Mouse (Mus musculus): ENCODE results near the gene Gja4.

Gene Gja4

DNA sequence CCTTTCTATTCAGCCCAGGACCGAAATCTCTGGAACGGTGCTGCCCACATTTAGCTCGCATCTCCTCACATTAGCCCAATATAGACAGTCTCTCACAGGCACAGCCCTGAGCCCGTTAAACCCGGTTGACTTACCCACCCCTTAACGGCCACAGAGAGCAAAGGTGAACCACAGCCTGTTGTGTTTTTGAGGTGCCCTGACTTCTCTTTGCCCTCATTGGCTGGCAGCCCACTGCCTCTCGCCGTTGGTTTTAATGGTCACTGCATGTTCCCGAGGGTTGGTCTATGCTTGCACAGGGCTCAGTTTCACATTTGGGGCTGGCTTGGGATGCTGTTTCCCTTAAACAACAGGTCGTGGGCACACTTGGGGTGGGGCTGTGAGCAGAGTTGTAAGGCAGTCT is 10.5 kb upstream of the Gja4 start:
- no peak for DNase-seq (ENCODE audit: low spot score in 2 of 2)

DNA sequence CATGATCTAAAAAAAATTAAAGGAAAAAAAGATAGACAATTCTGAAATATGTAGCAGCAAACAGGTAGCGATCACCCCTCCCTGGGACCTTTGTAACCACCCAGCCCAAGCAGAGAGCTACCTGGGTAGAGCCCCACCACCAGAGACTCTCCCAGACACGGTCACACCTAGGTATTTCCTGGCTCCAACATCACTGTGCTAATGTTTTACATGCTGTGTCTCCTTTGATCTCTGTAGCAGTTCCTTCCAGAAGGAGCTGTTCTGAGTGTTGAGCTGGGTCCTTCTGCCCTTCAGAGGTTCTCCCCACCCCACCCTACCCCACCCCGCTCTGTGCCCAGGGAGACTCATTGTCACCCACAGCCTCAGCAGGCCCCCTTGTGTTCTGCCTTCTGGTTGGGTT is 9.8 kb upstream of the Gja4 start:
- DNase-seq (ENCODE audit: low spot score in 2 of 2) = no peak

DNA sequence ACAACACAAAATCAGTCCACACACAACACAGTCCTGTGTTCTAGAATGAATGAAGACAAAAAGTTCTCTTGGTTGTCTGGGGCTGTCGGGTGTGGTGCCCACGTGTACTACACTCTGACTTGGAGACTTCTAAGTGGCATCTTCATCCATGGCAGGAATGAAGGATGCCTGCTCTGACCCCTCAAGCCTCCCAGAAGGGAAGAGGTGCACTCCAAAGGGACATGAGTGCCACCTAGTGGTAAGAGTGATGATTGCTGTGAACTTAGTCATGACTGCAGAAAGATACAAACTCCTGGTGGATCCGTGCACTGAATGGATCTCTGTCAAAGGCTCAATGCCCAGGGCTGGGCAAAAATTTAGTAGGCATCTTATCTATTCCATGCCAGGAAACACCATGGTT is 5.8 kb upstream of the Gja4 start:
- peak in 1 of 2 experiments; percentile 73 for DNase-seq (ENCODE audit: low spot score in 2 of 2)

DNA sequence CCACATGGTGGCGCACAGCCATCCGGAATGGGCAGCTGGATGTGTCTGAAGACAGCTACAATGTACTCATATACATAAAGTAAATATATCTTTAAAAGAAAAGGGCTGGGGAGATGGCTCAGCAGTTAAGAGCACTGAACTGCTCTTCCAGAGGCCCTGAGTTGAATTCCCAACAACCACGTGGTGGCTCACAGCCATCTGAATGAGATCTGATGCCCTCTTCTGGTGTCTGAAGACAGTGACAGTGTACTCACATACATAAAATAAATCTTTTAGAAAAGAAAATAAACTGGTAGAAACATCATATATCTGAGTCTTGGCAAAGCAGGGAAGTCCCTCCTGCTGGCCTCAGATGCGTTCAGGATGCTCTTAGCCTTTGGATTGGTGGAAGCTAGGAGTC is 3.3 kb upstream of the Gja4 start:
- DNase-seq (ENCODE audit: low spot score in 2 of 2) = no peak

DNA sequence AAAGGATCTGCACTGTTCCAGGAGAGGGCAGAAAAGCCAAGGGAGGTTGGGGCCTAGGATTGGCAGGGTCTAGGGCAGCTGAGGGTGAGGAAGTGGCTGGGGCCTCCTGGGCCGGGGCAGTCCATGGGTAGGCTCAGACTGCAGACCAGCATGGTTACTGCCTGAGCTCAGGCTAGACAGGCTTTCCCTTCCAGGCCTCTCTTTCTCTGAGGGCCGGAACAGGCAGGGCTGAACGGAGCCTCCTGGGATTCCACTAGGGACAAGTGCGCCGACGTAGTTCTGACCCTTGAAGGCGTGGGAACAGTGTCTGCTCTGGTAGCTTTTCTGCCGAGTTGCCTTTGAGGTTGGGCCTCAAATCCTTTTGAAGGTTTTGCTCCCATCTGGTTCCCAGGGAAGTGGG is 1.9 kb upstream of the Gja4 start:
- DNase-seq (ENCODE audit: low spot score in 2 of 2) = no peak

DNA sequence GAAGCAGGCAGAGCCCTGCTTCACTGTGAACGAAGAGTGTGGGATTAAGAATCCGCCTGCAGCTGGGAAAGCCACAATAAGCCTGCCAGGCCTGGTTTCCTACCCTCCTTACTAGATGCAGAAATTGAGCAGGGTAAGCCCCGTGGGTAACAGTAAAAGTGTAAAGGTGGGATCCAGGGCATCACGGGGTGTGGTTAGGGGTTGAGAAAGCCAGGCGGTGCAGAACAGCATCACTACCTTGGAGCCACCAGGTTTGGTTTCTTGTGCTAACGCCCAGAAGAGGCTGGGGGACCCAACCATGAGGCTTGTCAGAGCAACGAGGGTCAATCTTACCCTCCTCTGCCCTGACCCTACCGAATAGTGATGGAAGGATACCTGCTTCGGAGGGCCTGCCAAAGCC is 746 bp upstream of the Gja4 start:
- no peak for DNase-seq (ENCODE audit: low spot score in 2 of 2)

DNA sequence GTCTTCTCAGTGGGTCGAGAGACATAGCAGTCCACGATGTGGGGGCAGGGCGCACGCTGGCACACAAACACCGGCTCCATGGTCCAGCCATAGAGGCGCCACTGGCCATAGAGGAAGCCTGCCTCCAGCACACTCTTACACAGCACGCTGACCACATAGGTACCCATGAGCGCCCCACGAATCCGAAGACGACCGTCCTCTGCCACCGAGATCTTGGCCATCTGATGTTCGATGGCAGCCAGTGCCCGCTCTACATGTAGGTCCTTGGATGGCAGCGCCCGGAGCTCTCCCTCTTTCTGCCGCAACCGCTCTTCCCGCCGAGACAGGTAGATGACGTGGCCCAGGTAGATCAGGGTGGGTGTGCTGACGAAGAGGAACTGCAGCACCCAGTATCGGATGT is 1.5 kb downstream of the Gja4 start:
- DNase-seq (ENCODE audit: low spot score in 2 of 2) = no peak

DNA sequence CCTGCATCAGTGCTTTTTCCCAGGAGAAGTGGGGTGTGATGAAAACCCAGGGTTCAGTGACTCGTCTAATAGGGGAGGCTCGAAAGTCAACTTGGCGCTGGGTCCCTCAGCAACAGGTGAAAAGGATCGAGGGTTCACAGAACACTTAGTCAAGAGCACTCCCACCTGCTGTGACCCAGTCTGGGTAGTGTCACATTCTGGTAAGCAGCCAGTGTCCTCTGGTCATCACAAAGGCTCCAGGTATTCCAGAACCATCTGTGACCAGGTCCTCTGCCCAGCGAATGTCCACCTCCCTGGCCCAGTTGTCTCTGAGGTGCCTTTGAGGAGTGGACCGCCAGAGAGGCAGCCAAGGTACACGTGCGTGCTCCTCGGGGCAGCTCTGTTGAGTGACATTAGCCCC is 2.3 kb downstream of the Gja4 start:
- no peak for DNase-seq (ENCODE audit: low spot score in 2 of 2)

DNA sequence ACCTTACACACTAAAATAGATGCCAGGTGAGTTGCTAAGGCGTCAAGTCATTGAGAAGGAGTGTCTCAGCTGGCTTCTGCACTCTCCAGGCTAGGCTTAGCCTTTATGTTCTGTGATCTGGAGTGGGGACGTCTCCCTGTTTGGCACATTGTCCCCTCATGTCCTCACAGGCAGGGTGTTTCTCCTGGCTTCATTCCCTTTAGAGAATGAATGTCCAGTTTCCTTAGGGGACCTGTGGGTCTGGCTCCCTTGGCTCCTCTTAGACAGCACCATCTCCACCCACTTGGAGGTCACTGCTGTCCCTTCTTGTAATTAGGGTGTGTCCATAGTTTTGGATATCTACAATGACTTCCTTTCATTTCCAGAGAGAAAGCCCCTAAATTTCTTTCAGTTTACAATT is 6.9 kb downstream of the Gja4 start:
- DNase-seq (ENCODE audit: low spot score in 2 of 2) = no peak

DNA sequence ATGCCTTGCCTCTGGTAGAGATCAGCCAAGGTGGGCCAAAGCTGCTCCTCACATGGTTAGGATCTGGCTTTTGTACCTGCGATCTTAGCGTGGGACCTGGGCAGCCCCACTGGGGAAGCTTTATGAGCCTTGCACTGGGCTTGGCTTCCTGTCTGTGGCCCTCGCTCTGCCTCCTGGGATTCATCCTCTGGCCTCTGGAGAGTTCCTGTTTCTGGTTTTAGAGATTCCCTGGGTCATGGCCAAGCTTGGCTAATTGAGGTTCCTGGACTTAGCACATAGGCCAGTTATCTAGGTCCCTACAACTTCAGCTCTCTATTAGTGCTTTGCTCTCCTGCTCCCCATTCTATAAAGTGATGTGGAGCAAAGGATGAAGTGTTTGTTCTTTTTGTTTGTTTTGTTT is 10.0 kb downstream of the Gja4 start:
- DNase-seq (ENCODE audit: low spot score in 2 of 2) = no peak

DNA sequence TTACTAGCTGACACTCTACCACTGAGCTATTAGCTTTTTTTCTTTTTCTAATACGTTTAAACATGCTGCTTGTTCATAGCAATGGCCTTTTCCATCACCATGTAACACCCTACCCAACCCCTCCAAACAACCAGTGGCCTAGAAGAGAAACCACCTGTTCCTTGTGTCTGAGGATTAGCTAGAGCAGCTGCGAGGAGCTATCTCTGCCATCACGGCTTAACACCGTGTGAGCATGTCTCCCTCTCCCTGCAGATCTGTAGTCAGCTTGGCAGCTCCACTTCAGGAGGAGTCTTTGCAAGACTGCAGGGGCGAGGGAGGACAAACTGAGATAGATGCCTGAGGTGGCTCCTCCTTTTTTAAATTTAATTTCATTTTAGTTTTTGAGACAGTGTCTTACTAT is 13.3 kb downstream of the Gja4 start:
- DNase-seq (ENCODE audit: low spot score in 2 of 2) = no peak

DNA sequence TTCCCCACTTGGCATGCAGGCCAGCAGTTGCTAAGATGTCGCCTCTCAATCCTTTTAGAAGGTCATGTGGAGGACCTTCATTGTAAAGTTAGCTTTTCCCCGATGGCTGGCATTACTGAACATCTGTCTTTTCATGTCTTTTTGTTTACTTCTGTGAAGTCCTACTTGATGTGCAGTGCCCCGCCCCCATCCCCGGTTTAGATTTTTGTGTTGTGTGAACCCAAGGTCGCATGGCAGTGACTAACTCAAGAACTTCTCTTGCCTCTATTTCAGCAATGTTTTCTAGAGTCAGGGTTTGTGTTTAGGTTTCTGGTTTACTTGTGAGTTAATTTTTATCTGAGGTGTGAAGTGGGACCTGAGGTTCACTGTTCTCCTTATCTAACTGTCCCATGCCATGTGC is 21.2 kb downstream of the Gja4 start:
- no peak for DNase-seq (ENCODE audit: low spot score in 2 of 2)

DNA sequence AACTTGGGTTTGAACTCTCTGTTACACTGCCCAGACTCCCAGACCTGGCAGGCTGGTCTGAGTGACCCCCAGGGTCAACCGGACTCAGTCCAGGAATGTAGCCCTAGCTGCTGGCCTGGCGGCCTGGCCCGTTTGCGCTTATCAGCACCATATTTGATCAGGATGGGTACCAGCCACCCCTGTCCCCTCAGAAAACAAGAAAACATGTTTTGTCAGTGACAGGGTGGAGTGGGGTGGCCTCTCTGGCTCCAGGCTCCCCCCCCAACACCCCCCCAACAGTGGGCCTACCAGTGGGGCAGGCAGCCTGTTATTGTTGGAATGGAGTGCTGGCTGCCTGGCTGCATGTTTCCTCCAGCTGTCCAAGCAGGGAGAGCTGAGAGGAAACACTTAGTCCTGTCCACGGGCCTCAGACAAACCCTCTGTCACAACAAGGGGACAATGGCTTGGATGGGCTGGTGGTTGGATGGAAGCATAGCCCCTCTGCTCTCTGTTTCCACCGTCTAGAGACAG is 24.7 kb downstream of the Gja4 start:
- DNase-seq (ENCODE audit: low spot score in 2 of 2) = no peak

DNA sequence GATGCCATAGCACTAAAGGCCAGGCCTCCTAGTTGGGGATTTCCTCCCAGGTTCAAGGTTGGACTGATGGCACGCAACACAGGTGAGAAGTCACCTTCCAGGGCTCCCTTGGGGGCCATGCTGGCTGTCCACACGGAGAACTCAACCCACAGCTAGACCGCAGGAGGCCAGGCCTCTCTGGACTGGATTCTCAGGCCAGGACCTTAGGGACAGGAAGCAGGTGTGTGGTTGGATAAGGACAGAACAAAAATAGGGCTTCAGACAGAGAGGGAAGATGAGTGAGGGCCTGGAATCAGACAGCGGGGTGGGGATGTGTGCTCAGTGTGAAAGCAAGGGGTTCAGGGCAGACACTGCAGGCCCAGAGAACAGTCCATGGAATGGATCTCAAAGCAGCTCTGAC is 26.9 kb downstream of the Gja4 start:
- DNase-seq (ENCODE audit: low spot score in 2 of 2) = no peak

DNA sequence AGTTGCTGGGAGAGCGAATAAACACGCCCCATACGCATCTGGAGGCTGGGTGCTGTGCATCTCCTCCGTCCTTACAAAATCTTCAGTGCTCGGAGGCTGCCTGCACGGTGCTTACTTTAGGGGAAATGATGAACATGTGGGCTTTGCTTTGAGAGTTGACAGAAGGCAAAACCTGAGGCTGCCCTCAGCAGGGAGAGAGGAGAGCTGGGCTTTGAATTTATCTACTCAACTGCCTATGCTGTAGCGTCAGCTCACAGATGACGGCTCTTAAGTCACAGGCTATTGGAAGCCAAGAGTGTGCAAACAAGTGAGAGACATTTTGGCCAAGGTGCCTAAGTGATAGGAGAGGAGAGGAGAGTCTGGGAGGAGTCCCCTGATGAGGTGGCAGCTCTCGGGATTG is 34.6 kb downstream of the Gja4 start:
- no peak for DNase-seq (ENCODE audit: low spot score in 2 of 2)

DNA sequence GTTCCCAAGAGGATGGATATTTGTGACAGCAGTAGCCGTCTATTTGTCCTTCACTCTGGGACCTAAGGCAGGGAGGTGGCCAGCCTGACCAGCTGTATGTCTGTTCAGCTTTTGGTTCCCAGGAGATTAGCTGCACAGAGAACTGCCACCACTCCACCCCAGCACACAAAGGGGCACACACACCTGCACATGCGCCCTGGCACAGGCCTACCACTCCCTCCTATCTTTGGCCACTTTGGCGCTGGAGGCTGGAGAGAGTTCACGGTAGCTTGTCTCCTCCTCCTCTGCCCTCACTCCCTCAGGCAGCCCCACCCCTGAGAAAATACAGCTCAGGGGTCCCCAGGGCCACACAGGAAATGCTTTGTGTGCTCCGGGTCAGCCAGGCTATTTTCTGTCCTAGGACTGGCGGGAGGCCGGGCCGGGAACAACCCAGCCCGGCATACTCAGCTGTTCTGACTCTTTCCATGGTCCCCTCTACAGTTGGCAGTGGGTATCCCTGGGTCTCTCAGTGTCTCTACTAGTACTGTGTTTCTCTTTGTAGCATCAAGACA is 35.3 kb downstream of the Gja4 start:
- no peak for DNase-seq (ENCODE audit: low spot score in 2 of 2)

DNA sequence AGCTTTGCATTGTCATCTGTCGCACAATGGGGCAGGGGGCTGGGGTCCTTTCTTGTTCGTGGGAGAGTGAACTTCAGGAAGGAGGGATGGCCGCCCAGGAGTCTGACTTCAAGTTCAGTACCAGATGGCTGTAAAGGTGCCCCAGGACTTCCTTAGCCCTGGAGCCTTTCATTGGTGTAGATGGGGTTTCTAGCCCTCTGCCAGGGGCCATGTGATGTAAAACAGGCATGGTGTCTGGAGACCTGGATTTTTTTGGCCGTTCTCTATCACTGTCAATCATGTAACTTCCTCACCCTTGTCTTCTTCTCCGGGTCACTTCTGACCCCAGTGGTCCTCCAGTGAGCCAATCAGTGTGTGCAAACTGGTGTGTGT is 49.7 kb downstream of the Gja4 start:
- DNase-seq (ENCODE audit: low spot score in 2 of 2) = no peak

DNA sequence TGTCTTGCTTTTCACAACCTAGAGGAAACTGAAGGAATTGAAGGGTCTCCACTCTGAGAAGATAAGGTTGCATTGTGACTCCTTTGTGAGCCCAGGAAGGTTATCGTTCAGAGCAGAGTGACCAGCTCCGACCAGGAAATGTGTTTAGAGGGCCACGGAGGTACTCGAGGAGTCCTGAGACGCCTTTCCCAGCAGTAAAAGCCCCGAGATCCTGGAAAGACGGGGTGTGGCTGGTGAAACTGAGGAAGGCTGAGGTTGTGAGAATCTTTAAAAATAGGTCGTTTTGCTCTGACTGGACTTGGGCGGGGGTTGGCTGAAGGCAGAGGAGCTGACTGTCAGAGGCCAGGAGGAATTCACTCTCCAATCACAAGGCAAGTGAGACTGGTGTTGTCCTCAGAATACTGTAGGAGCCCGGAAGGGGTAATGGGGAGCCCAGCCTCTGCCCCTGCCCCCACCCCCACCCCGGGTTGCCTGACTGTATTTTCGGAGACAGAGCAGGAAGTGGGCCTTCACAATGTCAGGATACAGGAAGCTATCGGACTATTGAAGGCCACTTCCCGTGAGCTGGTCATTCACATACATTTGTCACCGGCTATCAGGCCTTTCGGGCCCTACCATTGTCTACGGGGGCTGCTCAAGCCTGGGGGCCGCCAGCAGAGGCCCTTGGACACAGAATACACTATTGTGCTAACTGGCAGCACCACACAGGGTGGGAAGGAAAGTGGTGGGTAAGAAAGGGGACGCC is 50.2 kb downstream of the Gja4 start:
- DNase-seq (ENCODE audit: low spot score in 2 of 2) = no peak

DNA sequence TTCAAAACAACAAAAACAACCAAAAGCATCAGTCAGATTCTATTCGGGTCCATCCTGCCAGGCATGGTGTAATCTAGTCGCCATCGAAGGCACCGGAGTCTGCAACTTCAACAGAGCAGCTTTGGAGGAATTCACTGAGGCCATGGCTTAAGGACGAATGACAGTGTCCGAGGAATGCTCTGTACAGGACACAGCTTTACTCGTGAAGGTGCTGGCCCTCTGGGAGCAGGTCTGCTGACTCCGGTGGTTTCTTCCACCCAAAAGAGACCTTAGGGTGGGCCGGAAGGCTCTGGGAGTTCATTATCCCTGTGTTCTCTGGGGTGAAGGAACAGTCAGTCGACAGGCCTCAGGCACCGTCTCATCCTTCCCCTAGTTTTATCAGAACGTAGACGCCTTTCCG is 52.2 kb downstream of the Gja4 start:
- DNase-seq (ENCODE audit: low spot score in 2 of 2) = no peak

Data from right cerebral cortex, postnatal 10 days (tissue).